Mouse (Mus musculus) MEL (cell line): ENCODE data around the gene Prr15.

Experiments used
- CTCF ChIP-seq, 3 experiments: IDR thresholded peaks in 2 of 3; conservative IDR thresholded peaks in 1 of 3; 2 replicates each; pipeline ENCODE4 v1.5.1; 2011 to 2012; ENCODE audit warnings: low read length in 3 of 3, low read depth in 2 of 3, mild to moderate bottlenecking in 2 of 3, improper control_type of control experiment in 1 of 3, inconsistent platforms in 1 of 3, mixed read lengths in 1 of 3, moderate library complexity in 1 of 3; ENCODE audit not compliant: control insufficient read depth in 1 of 3, insufficient read depth in 1 of 3, poor library complexity in 1 of 3, severe bottlenecking in 1 of 3
- E2F4 ChIP-seq: IDR thresholded peaks from 2 replicates; pipeline ENCODE4 v1.6.1; 2011; ENCODE audit warnings: low read depth, low read length, improper control_type of control experiment, borderline replicate concordance
- EP300 ChIP-seq, 2 experiments: IDR thresholded peaks; 2 replicates each; pipeline ENCODE4 v1.6.1; 2011; ENCODE audit warnings: improper control_type of control experiment in 2 of 2, low read length in 2 of 2, low read depth in 1 of 2, mild to moderate bottlenecking in 1 of 2
- ETS1 ChIP-seq: IDR thresholded peaks from 2 replicates; pipeline ENCODE4 v1.6.1; 2012; ENCODE audit warnings: low read depth, mild to moderate bottlenecking, inconsistent platforms, low read length, improper control_type of control experiment, moderate library complexity
- GATA1 ChIP-seq: IDR thresholded peaks from 2 replicates; pipeline ENCODE4 v1.6.1; 2011; ENCODE audit warnings: low read depth, low read length, improper control_type of control experiment
- HCFC1 ChIP-seq: IDR thresholded peaks from 2 replicates; pipeline ENCODE4 v1.6.1; 2012; ENCODE audit warnings: low read depth, mild to moderate bottlenecking, inconsistent platforms, low read length, improper control_type of control experiment, moderate library complexity
- MAFK ChIP-seq: IDR thresholded peaks from 2 replicates; pipeline ENCODE4 v1.6.1; 2011; ENCODE audit warnings: low read depth, mild to moderate bottlenecking, low read length, improper control_type of control experiment, borderline replicate concordance
- MXI1 ChIP-seq: IDR thresholded peaks from 2 replicates; pipeline ENCODE4 v1.6.1; 2011; ENCODE audit warnings: mild to moderate bottlenecking, low read depth, low read length, improper control_type of control experiment
- MYC ChIP-seq: IDR thresholded peaks from 2 replicates; pipeline ENCODE4 v1.6.1; 2011; ENCODE audit warnings: low read depth, mild to moderate bottlenecking, low read length, improper control_type of control experiment, moderate library complexity
- POLR2A ChIP-seq, 2 experiments: IDR thresholded peaks; 2 replicates each; pipeline ENCODE4 v1.6.1; 2011 to 2012; ENCODE audit warnings: low read length in 2 of 2, mild to moderate bottlenecking in 2 of 2, control low read depth in 1 of 2, improper control_type of control experiment in 1 of 2, low read depth in 1 of 2, moderate library complexity in 1 of 2; ENCODE audit not compliant: control insufficient read depth in 1 of 2, insufficient read depth in 1 of 2, poor library complexity in 1 of 2
- SIN3A ChIP-seq: IDR thresholded peaks from 2 replicates; pipeline ENCODE4 v1.6.1; 2012; ENCODE audit warnings: low read length, improper control_type of control experiment, inconsistent platforms
- TBP ChIP-seq: IDR thresholded peaks from 2 replicates; pipeline ENCODE4 v1.8.0; 2011; ENCODE audit warnings: low read depth, low read length, improper control_type of control experiment
- USF1 ChIP-seq: IDR thresholded peaks from 2 replicates; pipeline ENCODE4 v1.6.1; 2014; ENCODE audit warnings: low read depth, mild to moderate bottlenecking, inconsistent platforms, low read length, improper control_type of control experiment, moderate library complexity

DNA sequence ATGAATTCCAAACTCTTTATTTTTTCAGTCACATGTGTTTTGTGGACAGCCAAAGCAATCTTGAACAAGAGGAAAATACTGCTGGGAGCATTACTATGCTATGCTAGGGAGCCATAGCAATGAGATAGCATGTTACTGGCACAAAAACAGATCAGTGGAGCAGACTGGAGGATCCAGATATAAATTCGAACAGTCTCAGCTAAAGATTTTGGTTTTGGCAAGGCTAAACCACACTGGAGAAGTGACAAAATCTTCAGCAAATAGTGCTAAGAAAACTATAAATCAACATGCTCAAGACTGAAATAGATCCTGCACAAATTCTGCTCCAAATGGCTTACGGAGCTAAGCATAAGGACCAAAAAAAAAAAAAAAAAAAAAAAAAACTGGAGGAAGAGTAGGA lies 12.6 kb upstream of the Prr15 start:
- TF ChIP-seq EP300 (IDR thresholded peaks at IDR 0.05; ENCODE audit: low read depth in 1 of 2, low read length in 2 of 2) (no peak), USF1 (no peak), SIN3A (no peak), MAFK (no peak), MXI1 (no peak), CTCF (IDR thresholded peaks at IDR 0.05 in 2 of 3, conservative IDR thresholded peaks at IDR 0.05 in 1 of 3; ENCODE audit: control insufficient read depth in 1 of 3, insufficient read depth in 1 of 3, low read depth in 2 of 3, low read length in 3 of 3, poor library complexity in 1 of 3, severe bottlenecking in 1 of 3) (no peak), E2F4 (no peak), POLR2A (IDR thresholded peaks at IDR 0.05; ENCODE audit: control insufficient read depth in 1 of 2, insufficient read depth in 1 of 2, low read depth in 1 of 2, low read length in 2 of 2, poor library complexity in 1 of 2) (no peak), HCFC1 (no peak), ETS1 (no peak), GATA1 (no peak), MYC (no peak), TBP (no peak)
